Mouse (Mus musculus) megakaryocyte, embryonic 14.5 days (primary cell): ENCODE measurements at regions not wholly inside any gene's neighbourhood (a gene's known extent, or its start where the extent isn't known, plus 50 kb on each side); places are given as distances from the start of the nearest gene placed in this dataset.

Source experiments
- FLI1 ChIP-seq: IDR thresholded peaks from 2 replicates; pipeline ENCODE4 v1.6.1; 2012; ENCODE audit warnings: low read length, inconsistent platforms, mixed read lengths
- GATA1 ChIP-seq: IDR thresholded peaks from 3 replicates; pipeline ENCODE4 v1.6.1; 2012; ENCODE audit warnings: mixed read lengths, low read length, inconsistent platforms, borderline replicate concordance

- TF ChIP-seq GATA1 = no peak
- TF ChIP-seq FLI1 = no peak
Measured at GRCm38 (mm10) chr13:73395856-73396255, 67.5 kb upstream of the Ndufs6 start.
